Mouse (Mus musculus): Measurements from ENCODE around the gene Kpna7. TPM values are rescaled to one million over a fixed set of nuclear protein-coding genes. Genes with fewer than 3 reads are reported as not detected.

Kpna7 gene
- not detected in 2 replicates for polyA plus RNA-seq (2021; fragmentation: Nextera tagmentation)
- long read RNA-seq, experiment 1: 0 reads
- long read RNA-seq, experiment 2: 0 reads

GRCm38 (mm10) chr5:145083632-145084451, at the start of gene Kpna7, which contains the start of gene Arpc1a:
TSS of gene Kpna7 (minus strand) at chr5:145084030.
TSS of gene Arpc1a (plus strand) at chr5:145083830.

GRCm38 (mm10) chr5:145114071-145114605, 30.3 kb upstream of the Kpna7 start, which contains the start of gene Arpc1b:
TSS of gene Arpc1b (plus strand) at chr5:145114215.

GRCm38 (mm10) chr5:145042690-145043089, 41.1 kb downstream of the Kpna7 start, which contains the start of gene 1700018F24Rik:
TSS of gene 1700018F24Rik (plus strand) at chr5:145042990.

GRCm38 (mm10) chr5:145032391-145032790, 51.4 kb downstream of the Kpna7 start, which contains the start of gene Gm4871:
TSS of gene Gm4871 (minus strand) at chr5:145032754.

GRCm38 (mm10) chr5:144965639-144966351, 118.0 kb downstream of the Kpna7 start, which contains the start of gene Smurf1:
TSS of gene Smurf1 (minus strand) at chr5:144965847.

Other genes with a start within 250 kb of the Kpna7 start
- 3.0 TPM in 2 replicates for gene Smurf1, start 118.2 kb downstream of the Kpna7 start, polyA plus RNA-seq (2021; fragmentation: Nextera tagmentation)
- gene Gm4871, start 51.3 kb downstream of the Kpna7 start, polyA plus RNA-seq (2021; fragmentation: Nextera tagmentation): not detected in 2 replicates
- not detected in 2 replicates for gene 1700018F24Rik, start 41.0 kb downstream of the Kpna7 start, polyA plus RNA-seq (2021; fragmentation: Nextera tagmentation)
- 301 and 348 TPM in 2 replicates for gene Arpc1a, start 200 bp downstream of the Kpna7 start, polyA plus RNA-seq (2021; fragmentation: Nextera tagmentation)
- 50.2 and 58.6 TPM in 2 replicates for gene Arpc1b, start 30.2 kb upstream of the Kpna7 start, polyA plus RNA-seq (2021; fragmentation: Nextera tagmentation)
- 66.4 and 82.4 TPM in 2 replicates for gene Pdap1, start 56.2 kb upstream of the Kpna7 start, polyA plus RNA-seq (2021; fragmentation: Nextera tagmentation)
- gene Bud31, start 56.3 kb upstream of the Kpna7 start, polyA plus RNA-seq (2021; fragmentation: Nextera tagmentation): 121 and 122 TPM in 2 replicates
- 14.6 and 14.8 TPM in 2 replicates for gene Ptcd1, start 83.1 kb upstream of the Kpna7 start, polyA plus RNA-seq (2021; fragmentation: Nextera tagmentation)
- gene Cpsf4, start 83.2 kb upstream of the Kpna7 start, polyA plus RNA-seq (2021; fragmentation: Nextera tagmentation): 6.3 and 9.7 TPM in 2 replicates
- gene Atp5j2, start 108.0 kb upstream of the Kpna7 start, polyA plus RNA-seq (2021; fragmentation: Nextera tagmentation): 1,054 and 1,489 TPM in 2 replicates
- gene Zkscan14, start 117.8 kb upstream of the Kpna7 start, polyA plus RNA-seq (2021; fragmentation: Nextera tagmentation): 10.4 and 12.3 TPM in 2 replicates
- 5.3 and 7.2 TPM in 2 replicates for gene Zkscan5, start 120.5 kb upstream of the Kpna7 start, polyA plus RNA-seq (2021; fragmentation: Nextera tagmentation)
- 17.0 and 24.6 TPM in 2 replicates for gene Zfp655, start 147.7 kb upstream of the Kpna7 start, polyA plus RNA-seq (2021; fragmentation: Nextera tagmentation)
- 0.75 and 1.1 TPM in 2 replicates for gene Zscan25, start 196.5 kb upstream of the Kpna7 start, polyA plus RNA-seq (2021; fragmentation: Nextera tagmentation)

Measured in left cerebral cortex, adult 6 months (tissue).